Mouse (Mus musculus) thymus, adult 2 months (tissue): ENCODE measurements around the gene Tet2.

Source experiments
- CTCF ChIP-seq: fragments of 200-500 bp; IDR thresholded peaks from 2 replicates; pipeline ENCODE4 v1.5.1; 2012; ENCODE audit warnings: mild to moderate bottlenecking, control low read depth, low read length, moderate library complexity, borderline replicate concordance; ENCODE audit not compliant: control insufficient read depth, poor library complexity, insufficient read depth; ENCODE audit errors: extremely low read depth
- POLR2A ChIP-seq: fragments of 200-500 bp; IDR thresholded peaks from 2 replicates; pipeline ENCODE4 v1.6.1; 2012; ENCODE audit warnings: mild to moderate bottlenecking, low read length, control low read depth, moderate library complexity; ENCODE audit not compliant: control insufficient read depth, poor library complexity, insufficient read depth; ENCODE audit errors: extremely low read depth

DNA sequence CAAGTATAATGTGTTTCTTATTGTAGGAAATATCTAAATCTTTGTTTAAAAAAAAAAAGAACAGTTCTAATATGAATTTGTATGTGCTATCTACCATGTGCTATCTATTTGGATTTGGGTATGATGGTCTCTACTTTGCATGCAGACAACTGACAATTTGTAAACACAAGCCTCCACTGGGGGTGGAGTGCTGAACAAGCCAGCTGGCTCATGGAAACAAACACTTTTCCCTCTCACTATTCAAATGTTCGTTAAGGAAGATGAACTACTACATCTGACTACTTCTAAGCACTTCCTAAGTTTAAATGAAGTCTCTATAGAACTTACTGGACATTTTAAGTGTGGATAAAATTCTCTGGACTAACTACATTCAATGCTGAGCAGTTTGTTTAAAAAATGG lies 71.2 kb downstream of the Tet2 start:
- TF ChIP-seq POLR2A: no peak
- TF ChIP-seq CTCF: no peak
